Mouse (Mus musculus) hindbrain, embryonic 11.5 days (tissue): ENCODE data around the gene Rnf24. TPM values are rescaled to one million over a fixed set of nuclear protein-coding genes. Genes with fewer than 3 reads are reported as not detected.

ENCODE experiments used
- ATAC-seq: fragments of 200-750 bp; cut with Nextera tagmentation; 2 replicates; pipeline ENCODE4 v1.8.0; 2017; ENCODE audit warnings: mild to moderate bottlenecking, moderate TSS enrichment, moderate library complexity; ENCODE audit not compliant: low FRiP score
- DNase-seq: peaks from one replicate; pipeline ENCODE4 v3.0.0-alpha.2; 2015; ENCODE audit warnings: low spot score
- H3K27ac ChIP-seq: fragments of 300-500 bp; sonication (generic); 2 replicates; pipeline ENCODE4 v1.5.1; 2014; ENCODE audit warnings: mild to moderate bottlenecking, low read depth, low read length
- H3K27me3 ChIP-seq: fragments of 300-500 bp; sonication (generic); 2 replicates; pipeline ENCODE4 v1.6.1; 2014; ENCODE audit warnings: mild to moderate bottlenecking, low read length, moderate library complexity, mixed read lengths; ENCODE audit not compliant: control insufficient read depth, insufficient read depth
- H3K36me3 ChIP-seq: fragments of 300-500 bp; sonication (generic); 2 replicates; pipeline ENCODE4 v1.6.1; 2014; ENCODE audit warnings: mild to moderate bottlenecking, low read length, moderate library complexity, mixed read lengths; ENCODE audit not compliant: control insufficient read depth, insufficient read depth
- H3K4me1 ChIP-seq: fragments of 300-500 bp; sonication (generic); replicated peaks from 2 replicates; pipeline ENCODE4 v1.6.1; 2014; ENCODE audit warnings: low read length, mixed read lengths; ENCODE audit not compliant: control insufficient read depth, insufficient read depth
- H3K4me2 ChIP-seq: fragments of 300-500 bp; sonication (generic); replicated peaks from 2 replicates; pipeline ENCODE4 v1.6.1; 2014; ENCODE audit warnings: mild to moderate bottlenecking, low read depth, low read length
- H3K4me3 ChIP-seq: fragments of 300-500 bp; sonication (generic); 2 replicates; pipeline ENCODE4 v1.5.1; 2014; ENCODE audit warnings: low read depth, low read length
- H3K9ac ChIP-seq: fragments of 300-500 bp; sonication (generic); 2 replicates; pipeline ENCODE4 v1.6.1; 2014; ENCODE audit warnings: low read depth, low read length
- H3K9me3 ChIP-seq: fragments of 300-500 bp; sonication (generic); 2 replicates; pipeline ENCODE4 v1.6.1; 2016; ENCODE audit warnings: low read length; ENCODE audit not compliant: control insufficient read depth
- WGBS: fragments of 180-500 bp; shearing (Covaris S2); extraction: QIAGEN DNeasy Blood & Tissue Kit; methylation state at CpG from one replicate; pipeline ENCODE4 v1.1.7; 2014; 5-methylcytosine and 5-hydroxymethylcytosine counted together
- polyA plus RNA-seq: library from polyadenylated mRNA; unstranded; fragments of >200 nt; fragmentation: Nextera tagmentation; extraction: Ambion mirVana; gene quantifications from 2 replicates; pipeline ENCODE4 v1.2.1, GENCODE M21; 2014

The Rnf24 gene
- polyA plus RNA-seq, 1 experiment from 2014 or later = 13.6 TPM

- Histone ChIP-seq H3K27ac (no peak overlapping the region), H3K4me1 (no peaks in the 10 kb centered on the region), H3K4me2 (no peak overlapping the region), H3K4me3 (no peak overlapping the region), H3K27me3 (no peaks in the 10 kb centered on the region), H3K9me3 (no peaks in the 10 kb centered on the region), H3K9ac (no peak overlapping the region), H3K36me3 (no peaks in the 10 kb centered on the region)
- 85% methylated on average over 2 of the region's 2 CpGs for WGBS
- DNase-seq = no peak
- no peak for ATAC-seq
These were observed 98.4 kb downstream of the Rnf24 start for GRCm38 (mm10) chr2:131254329-131254713.

- H3K27me3 ChIP-seq = no peaks in the 10 kb centered on the region
- DNase-seq = peak; percentile 65
- no peaks in the 10 kb centered on the region for H3K9me3 ChIP-seq
- H3K36me3 ChIP-seq = no peaks in the 10 kb centered on the region
- ATAC-seq = peak; percentile 68; the same call in 1 of the 2 replicates
- no peaks in the 10 kb centered on the region for H3K4me1 ChIP-seq
- H3K4me2 ChIP-seq = no peak overlapping the region
- no peak overlapping the region for H3K4me3 ChIP-seq
- WGBS = 33% methylated on average over 7 of the region's 7 CpGs
- H3K9ac ChIP-seq = no peak overlapping the region
- H3K27ac ChIP-seq = no peak overlapping the region
These were observed 98.9 kb downstream of the Rnf24 start for GRCm38 (mm10) chr2:131253681-131254328.

Other genes starting within 250 kb of the Rnf24 start
- gene Hspa12b, start 225.6 kb downstream of the Rnf24 start, polyA plus RNA-seq = 4.0 and 4.6 TPM in 2 replicates
- not detected in 2 replicates for gene Gm11037, start 219.4 kb downstream of the Rnf24 start, polyA plus RNA-seq
- gene 1700037H04Rik, start 192.8 kb downstream of the Rnf24 start, polyA plus RNA-seq = 122 and 123 TPM in 2 replicates
- gene Cenpb, start 172.8 kb downstream of the Rnf24 start, polyA plus RNA-seq = 8.8 and 9.0 TPM in 2 replicates
- 102 and 106 TPM in 2 replicates for gene Cdc25b, start 165.9 kb downstream of the Rnf24 start, polyA plus RNA-seq
- gene Spef1, start 165.6 kb downstream of the Rnf24 start, polyA plus RNA-seq = 7.7 and 9.4 TPM in 2 replicates
- gene Ap5s1, start 145.8 kb downstream of the Rnf24 start, polyA plus RNA-seq = 23.9 and 25.2 TPM in 2 replicates
- 8.7 and 10.7 TPM in 2 replicates for gene Mavs, start 118.8 kb downstream of the Rnf24 start, polyA plus RNA-seq
- 49.6 and 58.0 TPM in 2 replicates for gene Pank2, start 90.4 kb downstream of the Rnf24 start, polyA plus RNA-seq
- gene Smox, start 138.6 kb upstream of the Rnf24 start, polyA plus RNA-seq = 25.6 and 26.5 TPM in 2 replicates
- gene Adra1d, start 209.4 kb upstream of the Rnf24 start, polyA plus RNA-seq = 0.17 and 0.18 TPM in 2 replicates